Mouse (Mus musculus) testis, adult 2 months (tissue): Measurements from ENCODE around the gene Tnpo1.

Experiments used
- CTCF ChIP-seq: fragments of 200-500 bp; IDR thresholded peaks from 2 replicates; pipeline ENCODE4 v1.5.1; 2012; ENCODE audit warnings: low read depth, mild to moderate bottlenecking, inconsistent platforms, low read length, moderate library complexity; ENCODE audit not compliant: control insufficient read depth, insufficient read depth, insufficient replicate concordance
- POLR2A ChIP-seq: fragments of 200-500 bp; IDR thresholded peaks from 2 replicates; pipeline ENCODE4 v1.6.1; 2012; ENCODE audit warnings: low read depth, mild to moderate bottlenecking, inconsistent platforms, low read length, moderate library complexity; ENCODE audit not compliant: control insufficient read depth

DNA sequence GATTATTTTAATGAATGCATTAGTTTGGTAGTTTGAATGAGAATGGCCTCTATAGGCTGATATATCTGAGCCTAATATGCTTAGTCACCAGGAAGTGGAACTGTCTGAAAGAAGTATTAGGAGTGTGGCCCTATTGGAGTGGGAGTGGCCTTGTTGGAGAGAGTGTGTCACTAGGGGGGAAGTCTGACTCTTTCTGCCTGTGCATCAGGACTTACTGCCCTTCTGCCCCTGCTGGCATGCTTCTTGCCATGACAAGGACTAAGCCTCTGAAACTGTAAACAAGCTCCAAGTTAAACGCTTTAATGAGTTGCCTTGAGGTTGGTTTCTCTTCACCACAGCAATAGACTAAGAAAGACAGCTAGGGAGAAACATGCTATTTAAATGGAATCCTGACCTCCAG, 54.9 kb downstream of the Tnpo1 start:
- TF ChIP-seq CTCF: no peak
- TF ChIP-seq POLR2A: no peak
